Mouse (Mus musculus): ENCODE data around the gene Kxd1. TPM values are rescaled to one million over a fixed set of nuclear protein-coding genes. Genes with fewer than 3 reads are reported as not detected.
A peak's percentile ranks its signal among the peaks of the same experiment; 100 is the strongest.

Gene Kxd1
- polyA plus RNA-seq, 2 experiments, result 52.5 to 60.3 TPM

DNA sequence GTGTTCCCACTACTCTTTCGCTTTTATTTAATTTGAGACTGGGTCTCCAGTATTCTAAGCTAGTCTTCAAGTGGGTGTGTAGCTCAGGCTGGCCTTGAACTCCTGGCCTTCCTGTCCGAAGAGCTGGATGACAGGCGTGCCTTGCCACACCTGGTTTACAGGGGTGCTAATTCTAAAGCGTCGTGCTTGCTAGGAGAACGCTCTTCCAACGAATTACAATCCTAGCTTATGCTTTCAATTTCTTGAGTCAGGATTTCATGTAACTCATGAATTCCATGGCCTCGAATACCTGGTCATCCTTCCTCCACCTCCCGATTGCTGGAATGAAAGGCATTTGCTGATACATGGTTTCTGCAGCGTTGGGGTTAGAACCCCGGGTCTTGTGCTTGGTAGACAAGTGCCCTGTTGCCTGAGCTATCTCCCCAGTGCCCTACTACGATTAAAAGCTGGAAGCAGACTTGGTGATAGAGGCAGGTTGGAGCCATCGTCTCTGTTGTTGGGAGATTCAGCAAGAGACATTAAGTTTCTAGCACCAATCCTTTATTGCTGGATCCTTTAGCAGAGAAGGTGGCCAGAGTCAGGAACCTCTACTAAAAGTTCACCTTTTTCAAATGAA is 534 bp upstream of the Kxd1 start:
- TF ChIP-seq POLR2A (IDR thresholded peaks at IDR 0.05; ENCODE audit: borderline replicate concordance, extremely low read depth, insufficient read depth, insufficient read length), result no peak
- 26% methylated on average over 13 of the region's 13 CpGs for WGBS
- H3K36me3 ChIP-seq (ENCODE audit: control insufficient read depth, insufficient read depth, low read length), result peaks cover 40% of the 10 kb centered on the region
- H3K4me2 ChIP-seq (replicated peaks; ENCODE audit: low read depth, low read length, severe bottlenecking), result peak overlapping the region; percentile 84
- ATAC-seq (ENCODE audit: low FRiP score, low read depth) (no peak), DNase-seq (ENCODE audit: low spot score) (no peak)
- peak overlapping the region; percentile 81 for H3K4me3 ChIP-seq (replicated peaks; ENCODE audit: low read length)
- no peaks in the 10 kb centered on the region for H3K9me3 ChIP-seq (ENCODE audit: control insufficient read depth, low read length)
- H3K4me1 ChIP-seq (ENCODE audit: control insufficient read depth, insufficient read depth, low read length), result peaks cover 12% of the 10 kb centered on the region
- H3K27me3 ChIP-seq (ENCODE audit: control insufficient read depth, insufficient read depth, low read length), result no peaks in the 10 kb centered on the region
- peak overlapping the region; percentile 97 for H3K9ac ChIP-seq (ENCODE audit: low read depth, low read length, severe bottlenecking)
- H3K27ac ChIP-seq (replicated peaks; ENCODE audit: low read depth, low read length), result peak overlapping the region; percentile 87

DNA sequence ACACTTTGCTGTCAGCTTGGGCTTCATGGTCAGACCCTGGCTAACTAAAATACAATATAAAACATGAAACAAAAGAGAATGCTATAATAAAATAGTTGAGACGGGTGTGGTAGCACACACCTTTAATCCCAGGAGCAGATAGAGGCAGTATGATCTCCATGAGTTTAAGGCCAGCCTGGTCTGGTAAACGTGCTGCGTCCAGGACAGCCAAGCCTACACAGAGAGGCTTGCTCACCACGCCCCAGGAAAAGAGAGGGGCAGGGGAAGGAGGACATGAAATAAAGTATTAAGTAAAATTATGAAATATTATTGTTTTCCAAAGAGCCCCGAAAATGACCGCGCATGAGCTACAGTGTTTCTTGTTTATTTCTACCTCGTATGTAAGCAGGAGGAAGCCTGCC is 645 bp downstream of the Kxd1 start:
- H3K4me3 ChIP-seq (replicated peaks; ENCODE audit: low read length), result peak overlapping the region; percentile 81
- no peaks in the 10 kb centered on the region for H3K27me3 ChIP-seq (ENCODE audit: control insufficient read depth, insufficient read depth, low read length)
- H3K27ac ChIP-seq (replicated peaks; ENCODE audit: low read depth, low read length), result 0 out of 2 replicates have a peak overlapping the region, but pooled peaks have one; percentile 19
- peak overlapping the region; percentile 84 for H3K4me2 ChIP-seq (replicated peaks; ENCODE audit: low read depth, low read length, severe bottlenecking)
- H3K9me3 ChIP-seq (ENCODE audit: control insufficient read depth, low read length), result no peaks in the 10 kb centered on the region
- peaks cover 12% of the 10 kb centered on the region for H3K4me1 ChIP-seq (ENCODE audit: control insufficient read depth, insufficient read depth, low read length)
- ATAC-seq (ENCODE audit: low FRiP score, low read depth) (no peak), DNase-seq (ENCODE audit: low spot score) (no peak)
- 1% methylated on average over 8 of the region's 8 CpGs for WGBS
- no peak for TF ChIP-seq POLR2A (IDR thresholded peaks at IDR 0.05; ENCODE audit: borderline replicate concordance, extremely low read depth, insufficient read depth, insufficient read length)
- peaks cover 30% of the 10 kb centered on the region for H3K36me3 ChIP-seq (ENCODE audit: control insufficient read depth, insufficient read depth, low read length)
- peak overlapping the region; percentile 97 for H3K9ac ChIP-seq (ENCODE audit: low read depth, low read length, severe bottlenecking)

DNA sequence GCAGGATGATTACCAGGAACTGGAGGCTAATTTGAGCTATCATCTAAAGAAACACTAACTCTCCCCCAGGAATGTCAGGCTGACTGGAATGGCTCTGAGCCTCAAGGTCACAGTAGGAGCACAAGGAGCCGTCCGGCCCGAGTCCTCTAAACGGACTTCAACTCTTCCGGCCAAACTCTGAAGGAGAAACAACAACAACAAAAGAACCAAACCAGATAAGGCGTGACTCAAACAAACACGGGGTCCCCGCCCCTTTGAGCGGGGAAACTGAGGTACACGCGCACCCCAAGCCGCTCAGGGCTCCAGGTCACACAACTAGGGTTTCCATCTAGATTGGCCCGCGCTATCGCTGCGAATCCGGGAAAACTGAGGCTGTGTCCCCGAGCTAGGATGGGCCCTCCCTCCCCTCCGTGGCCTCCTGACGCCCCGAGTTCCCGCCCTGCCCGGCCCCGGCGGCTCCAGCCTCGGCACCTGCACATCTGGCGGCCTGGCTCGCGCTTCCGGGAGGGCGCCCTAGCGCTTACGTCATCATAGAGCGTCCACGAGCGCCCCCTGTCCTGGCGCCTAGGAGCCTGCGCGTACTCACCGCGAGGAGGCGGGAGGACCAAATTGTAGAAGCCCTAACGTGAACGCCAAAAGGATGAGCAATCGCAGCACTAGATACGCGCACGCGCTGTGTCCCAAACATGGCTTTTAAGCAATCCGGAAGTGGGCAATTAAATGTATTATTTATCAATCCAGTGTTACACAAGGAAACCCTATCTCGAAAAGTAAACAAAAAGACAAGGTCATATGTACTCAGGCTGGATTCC is 5.0 kb downstream of the Kxd1 start:
- peak; percentile 71; the same call in 1 of the 2 replicates for TF ChIP-seq POLR2A (IDR thresholded peaks at IDR 0.05; ENCODE audit: borderline replicate concordance, extremely low read depth, insufficient read depth, insufficient read length)
- H3K9me3 ChIP-seq (ENCODE audit: control insufficient read depth, low read length), result no peaks in the 10 kb centered on the region
- peaks cover 7% of the 10 kb centered on the region for H3K4me1 ChIP-seq (ENCODE audit: control insufficient read depth, insufficient read depth, low read length)
- WGBS, result 4% methylated on average over 51 of the region's 51 CpGs
- peak overlapping the region; percentile 78 for H3K9ac ChIP-seq (ENCODE audit: low read depth, low read length, severe bottlenecking)
- peak overlapping the region; percentile 65 for H3K27ac ChIP-seq (replicated peaks; ENCODE audit: low read depth, low read length)
- no peaks in the 10 kb centered on the region for H3K27me3 ChIP-seq (ENCODE audit: control insufficient read depth, insufficient read depth, low read length)
- peak overlapping the region; percentile 71 for H3K4me3 ChIP-seq (replicated peaks; ENCODE audit: low read length)
- H3K36me3 ChIP-seq (ENCODE audit: control insufficient read depth, insufficient read depth, low read length), result peaks cover 8% of the 10 kb centered on the region; the same call in 1 of the 2 replicates
- ATAC-seq (ENCODE audit: low FRiP score, low read depth) (peak; percentile 89), DNase-seq (ENCODE audit: low spot score) (peak; percentile 98)
- H3K4me2 ChIP-seq (replicated peaks; ENCODE audit: low read depth, low read length, severe bottlenecking), result peak overlapping the region; percentile 73

DNA sequence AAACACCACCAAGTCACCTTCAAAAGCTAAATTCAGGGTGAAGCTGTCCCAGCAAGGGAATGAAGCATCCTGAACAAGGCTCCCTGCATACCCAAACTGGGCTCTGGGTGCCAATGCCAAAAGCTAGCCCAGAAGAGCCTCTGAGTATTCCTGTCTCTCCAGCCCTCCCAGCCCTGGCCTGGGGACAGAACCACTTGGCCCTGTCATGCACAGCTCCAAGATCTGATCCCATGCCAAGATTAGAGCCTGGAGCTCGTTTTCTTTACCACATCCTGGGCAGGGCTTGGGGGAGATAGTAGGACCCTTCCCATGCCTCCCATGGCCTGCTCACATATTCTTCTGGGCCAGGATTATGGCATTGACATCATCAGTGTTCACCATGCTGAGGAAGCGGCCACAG is 8.2 kb downstream of the Kxd1 start:
- Histone ChIP-seq H3K4me1 (ENCODE audit: control insufficient read depth, insufficient read depth, low read length) (peaks cover 3% of the 10 kb centered on the region), H3K27ac (replicated peaks; ENCODE audit: low read depth, low read length) (no peak overlapping the region), H3K9me3 (ENCODE audit: control insufficient read depth, low read length) (no peaks in the 10 kb centered on the region), H3K9ac (ENCODE audit: low read depth, low read length, severe bottlenecking) (no peak overlapping the region), H3K27me3 (ENCODE audit: control insufficient read depth, insufficient read depth, low read length) (no peaks in the 10 kb centered on the region), H3K36me3 (ENCODE audit: control insufficient read depth, insufficient read depth, low read length) (peaks cover 21% of the 10 kb centered on the region), H3K4me2 (replicated peaks; ENCODE audit: low read depth, low read length, severe bottlenecking) (no peak overlapping the region), H3K4me3 (replicated peaks; ENCODE audit: low read length) (no peak overlapping the region)
- 68% methylated on average over 2 of the region's 2 CpGs for WGBS
- ATAC-seq (ENCODE audit: low FRiP score, low read depth), result no peak
- no peak for TF ChIP-seq POLR2A (IDR thresholded peaks at IDR 0.05; ENCODE audit: borderline replicate concordance, extremely low read depth, insufficient read depth, insufficient read length)
- no peak for DNase-seq (ENCODE audit: low spot score)

DNA sequence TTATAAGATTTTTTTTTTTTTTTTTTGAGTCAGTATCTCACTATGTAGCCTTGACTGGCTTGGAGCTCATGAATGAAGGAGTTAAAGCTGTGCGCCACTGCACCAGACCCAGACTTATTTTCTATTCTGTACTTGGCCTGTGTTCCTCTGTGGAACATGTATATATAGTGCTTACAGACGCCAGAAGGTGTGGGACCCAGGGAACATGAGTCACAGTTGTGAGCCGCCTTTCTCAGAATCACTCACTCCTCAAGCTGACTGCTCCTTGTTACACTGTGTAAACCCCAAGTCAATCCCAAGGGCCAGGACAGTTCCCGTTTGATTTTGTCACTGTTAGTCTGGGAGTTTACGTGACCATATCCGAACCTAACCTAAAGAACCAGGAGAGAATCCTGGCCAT is 8.7 kb downstream of the Kxd1 start:
- H3K4me1 ChIP-seq (ENCODE audit: control insufficient read depth, insufficient read depth, low read length), result peaks cover 3% of the 10 kb centered on the region
- no peaks in the 10 kb centered on the region for H3K27me3 ChIP-seq (ENCODE audit: control insufficient read depth, insufficient read depth, low read length)
- TF ChIP-seq POLR2A (IDR thresholded peaks at IDR 0.05; ENCODE audit: borderline replicate concordance, extremely low read depth, insufficient read depth, insufficient read length), result no peak
- H3K36me3 ChIP-seq (ENCODE audit: control insufficient read depth, insufficient read depth, low read length), result peaks cover 25% of the 10 kb centered on the region
- WGBS, result 86% methylated on average over 6 of the region's 6 CpGs
- no peaks in the 10 kb centered on the region for H3K9me3 ChIP-seq (ENCODE audit: control insufficient read depth, low read length)
- no peak overlapping the region for H3K4me2 ChIP-seq (replicated peaks; ENCODE audit: low read depth, low read length, severe bottlenecking)
- no peak overlapping the region for H3K4me3 ChIP-seq (replicated peaks; ENCODE audit: low read length)
- ATAC-seq (ENCODE audit: low FRiP score, low read depth) (no peak), DNase-seq (ENCODE audit: low spot score) (no peak)
- H3K27ac ChIP-seq (replicated peaks; ENCODE audit: low read depth, low read length), result no peak overlapping the region
- no peak overlapping the region for H3K9ac ChIP-seq (ENCODE audit: low read depth, low read length, severe bottlenecking)
